Mouse (Mus musculus) limb, embryonic 13.5 days (tissue): ENCODE results near the gene Fam76a. TPM values are rescaled to one million over a fixed set of nuclear protein-coding genes. Genes with fewer than 3 reads are reported as not detected.

Source experiments
- ATAC-seq: fragments of 200-750 bp; cut with Nextera tagmentation; 2 replicates; pipeline ENCODE4 v1.8.0; 2017; ENCODE audit warnings: low read depth, moderate number of reproducible peaks, moderate TSS enrichment; ENCODE audit not compliant: low FRiP score
- H3K27ac ChIP-seq: fragments of 300-500 bp; sonication (generic); 2 replicates; pipeline ENCODE4 v1.5.1; 2015; ENCODE audit warnings: inconsistent platforms, mild to moderate bottlenecking, moderate library complexity
- H3K27me3 ChIP-seq: fragments of 300-500 bp; sonication (generic); 2 replicates; pipeline ENCODE4 v1.6.1; 2015; ENCODE audit warnings: mild to moderate bottlenecking, inconsistent platforms
- H3K36me3 ChIP-seq: fragments of 300-500 bp; sonication (generic); 2 replicates; pipeline ENCODE4 v1.6.1; 2015; ENCODE audit warnings: inconsistent platforms, mild to moderate bottlenecking, moderate library complexity
- H3K4me1 ChIP-seq: fragments of 300-500 bp; sonication (generic); 2 replicates; pipeline ENCODE4 v1.6.1; 2015; ENCODE audit warnings: inconsistent platforms
- H3K4me2 ChIP-seq: fragments of 300-500 bp; sonication (generic); replicated peaks from 2 replicates; pipeline ENCODE4 v1.6.1; 2015; ENCODE audit warnings: inconsistent platforms, mild to moderate bottlenecking, moderate library complexity
- H3K4me3 ChIP-seq: fragments of 300-500 bp; sonication (generic); 2 replicates; pipeline ENCODE4 v1.5.1; 2015; ENCODE audit warnings: moderate library complexity, mild to moderate bottlenecking, inconsistent platforms
- H3K9ac ChIP-seq: fragments of 300-500 bp; sonication (generic); 2 replicates; pipeline ENCODE4 v1.6.1; 2015; ENCODE audit warnings: mild to moderate bottlenecking, inconsistent platforms
- H3K9me3 ChIP-seq: fragments of 300-500 bp; sonication (generic); 2 replicates; pipeline ENCODE4 v1.6.1; 2016; ENCODE audit warnings: inconsistent platforms
- WGBS: fragments of 180-500 bp; shearing (Covaris S2); methylation state at CpG from one replicate; pipeline ENCODE4 v1.1.7; 2015; 5-methylcytosine and 5-hydroxymethylcytosine counted together
- polyA plus RNA-seq: library from polyadenylated mRNA; unstranded; fragments of >200 nt; fragmentation: Nextera tagmentation; extraction: Ambion mirVana; gene quantifications from 2 replicates; pipeline ENCODE4 v1.2.1, GENCODE M21; 2015

The Fam76a gene
- polyA plus RNA-seq, 1 experiment from 2014 or later, result 44.8 TPM

DNA sequence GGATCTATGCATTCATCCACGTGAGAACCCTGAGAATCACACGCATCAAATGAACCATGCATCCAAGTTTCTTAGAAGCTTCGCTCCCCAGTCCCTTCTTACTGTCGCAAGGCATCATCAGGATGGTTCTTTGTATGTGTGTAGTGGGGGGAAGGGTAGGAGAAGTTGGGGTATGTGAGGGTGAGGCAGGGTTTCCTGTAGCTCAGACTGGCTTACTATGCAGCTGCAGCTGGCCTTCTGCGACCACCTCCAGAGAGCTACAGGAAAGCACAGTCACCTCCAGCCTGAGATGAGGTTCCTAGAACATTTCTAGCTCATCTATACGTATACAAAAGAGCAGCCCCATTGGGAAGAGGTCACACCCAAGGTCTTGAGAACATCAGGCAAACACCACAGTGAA is 10.2 kb downstream of the Fam76a start:
- ATAC-seq, result no peak
- H3K4me2 ChIP-seq, result no peak overlapping the region
- H3K9me3 ChIP-seq, result no peaks in the 10 kb centered on the region
- H3K27ac ChIP-seq, result no peak overlapping the region
- H3K36me3 ChIP-seq, result peaks cover 87% of the 10 kb centered on the region
- WGBS, result 88% methylated on average over 6 of the region's 6 CpGs
- no peaks in the 10 kb centered on the region for H3K4me1 ChIP-seq
- no peak overlapping the region for H3K9ac ChIP-seq
- H3K27me3 ChIP-seq, result no peaks in the 10 kb centered on the region
- no peak overlapping the region for H3K4me3 ChIP-seq

DNA sequence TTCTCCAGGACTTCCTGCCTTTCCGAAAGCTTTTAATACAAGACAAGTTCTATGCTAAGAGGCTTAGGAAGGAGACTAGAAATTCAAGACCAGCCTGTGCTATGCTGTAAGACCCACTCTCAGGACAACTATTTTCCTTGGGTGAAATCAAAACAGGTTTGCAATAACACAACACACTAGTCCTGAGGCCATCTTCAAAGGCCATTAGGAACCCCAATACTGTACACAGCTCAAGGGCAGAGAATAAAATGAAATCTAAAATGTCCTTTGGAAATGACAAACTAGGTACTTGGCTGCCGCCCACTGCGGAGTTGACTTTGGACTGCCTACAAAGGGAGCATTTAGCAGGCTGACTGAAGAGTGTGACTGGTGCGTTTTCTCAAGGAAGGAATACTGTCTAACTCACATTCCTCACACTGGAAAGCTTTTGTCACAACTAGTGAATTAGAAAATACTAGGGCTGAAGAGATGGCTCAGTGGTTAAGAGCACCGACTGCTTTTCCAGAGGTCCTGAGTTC is 16.5 kb downstream of the Fam76a start:
- WGBS, result 90% methylated on average over 5 of the region's 5 CpGs
- Histone ChIP-seq H3K27ac (no peak overlapping the region), H3K9ac (no peak overlapping the region), H3K4me1 (no peaks in the 10 kb centered on the region), H3K27me3 (no peaks in the 10 kb centered on the region), H3K9me3 (no peaks in the 10 kb centered on the region), H3K4me3 (no peak overlapping the region), H3K4me2 (no peak overlapping the region), H3K36me3 (peaks cover 84% of the 10 kb centered on the region)
- ATAC-seq, result no peak

GRCm38 (mm10) chr4:132904765-132905309 is 17.5 kb downstream of the Fam76a start:
- H3K9ac ChIP-seq, result no peak overlapping the region
- H3K27me3 ChIP-seq, result no peaks in the 10 kb centered on the region
- WGBS, result 74% methylated on average over 9 of the region's 9 CpGs
- no peak for ATAC-seq
- H3K4me3 ChIP-seq, result no peak overlapping the region
- no peak overlapping the region for H3K27ac ChIP-seq
- H3K4me2 ChIP-seq, result no peak overlapping the region
- H3K36me3 ChIP-seq, result peaks cover 82% of the 10 kb centered on the region
- no peaks in the 10 kb centered on the region for H3K4me1 ChIP-seq
- no peaks in the 10 kb centered on the region for H3K9me3 ChIP-seq

GRCm38 (mm10) chr4:132904071-132904470 is 18.3 kb downstream of the Fam76a start:
- Histone ChIP-seq H3K4me1 (no peaks in the 10 kb centered on the region), H3K9ac (no peak overlapping the region), H3K4me3 (no peak overlapping the region), H3K4me2 (no peak overlapping the region), H3K27ac (no peak overlapping the region), H3K9me3 (no peaks in the 10 kb centered on the region), H3K27me3 (no peaks in the 10 kb centered on the region), H3K36me3 (peaks cover 77% of the 10 kb centered on the region)
- ATAC-seq, result no peak
- WGBS, result 88% methylated on average over 2 of the region's 2 CpGs

DNA sequence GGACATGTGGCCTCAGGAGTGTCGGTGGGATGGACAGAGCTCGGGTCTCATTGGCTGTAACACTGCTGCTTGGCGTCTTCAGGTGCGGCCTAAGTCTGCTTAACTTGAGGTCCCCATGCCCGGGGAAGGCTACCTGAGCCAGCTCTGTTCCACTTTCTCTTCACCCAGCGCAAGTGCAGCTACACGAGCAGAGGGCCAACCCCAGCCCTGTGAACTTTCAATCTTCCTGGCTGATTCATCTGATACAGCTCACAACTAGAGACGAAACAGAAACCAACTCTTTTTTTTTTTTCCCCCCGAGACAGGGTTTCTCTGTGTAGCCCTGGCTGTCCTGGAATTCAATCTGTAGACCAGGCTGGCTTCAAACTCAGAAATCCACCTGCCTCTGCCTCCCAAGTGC is 24.2 kb downstream of the Fam76a start:
- H3K27me3 ChIP-seq, result peaks cover 21% of the 10 kb centered on the region
- H3K9me3 ChIP-seq, result no peaks in the 10 kb centered on the region
- H3K36me3 ChIP-seq, result peaks cover 31% of the 10 kb centered on the region
- H3K4me2 ChIP-seq, result no peak overlapping the region
- ATAC-seq, result no peak
- no peak overlapping the region for H3K27ac ChIP-seq
- H3K4me3 ChIP-seq, result no peak overlapping the region
- no peaks in the 10 kb centered on the region for H3K4me1 ChIP-seq
- WGBS, result 83% methylated on average over 9 of the region's 9 CpGs
- H3K9ac ChIP-seq, result no peak overlapping the region

- 24% methylated on average over 7 of the region's 7 CpGs for WGBS
- no peak overlapping the region for H3K4me2 ChIP-seq
- no peak overlapping the region for H3K9ac ChIP-seq
- no peaks in the 10 kb centered on the region for H3K4me1 ChIP-seq
- H3K27me3 ChIP-seq, result peaks cover 21% of the 10 kb centered on the region
- H3K27ac ChIP-seq, result no peak overlapping the region
- no peaks in the 10 kb centered on the region for H3K36me3 ChIP-seq
- H3K4me3 ChIP-seq, result no peak overlapping the region
- no peak for ATAC-seq
- H3K9me3 ChIP-seq, result no peaks in the 10 kb centered on the region
Observed at GRCm38 (mm10) chr4:132894402-132894801, 28.0 kb downstream of the Fam76a start.

GRCm38 (mm10) chr4:132884844-132885374 is 37.4 kb downstream of the Fam76a start:
- peaks cover 15% of the 10 kb centered on the region for H3K36me3 ChIP-seq
- H3K27ac ChIP-seq, result peak overlapping the region; percentile 80; the same call in 1 of the 2 replicates
- H3K4me2 ChIP-seq, result peak overlapping the region; percentile 91
- H3K27me3 ChIP-seq, result no peaks in the 10 kb centered on the region
- ATAC-seq, result no peak
- H3K9me3 ChIP-seq, result no peaks in the 10 kb centered on the region
- peaks cover 24% of the 10 kb centered on the region for H3K4me1 ChIP-seq
- WGBS, result 10% methylated on average over 9 of the region's 9 CpGs
- H3K9ac ChIP-seq, result peak overlapping the region; percentile 98
- peak overlapping the region; percentile 96 for H3K4me3 ChIP-seq

DNA sequence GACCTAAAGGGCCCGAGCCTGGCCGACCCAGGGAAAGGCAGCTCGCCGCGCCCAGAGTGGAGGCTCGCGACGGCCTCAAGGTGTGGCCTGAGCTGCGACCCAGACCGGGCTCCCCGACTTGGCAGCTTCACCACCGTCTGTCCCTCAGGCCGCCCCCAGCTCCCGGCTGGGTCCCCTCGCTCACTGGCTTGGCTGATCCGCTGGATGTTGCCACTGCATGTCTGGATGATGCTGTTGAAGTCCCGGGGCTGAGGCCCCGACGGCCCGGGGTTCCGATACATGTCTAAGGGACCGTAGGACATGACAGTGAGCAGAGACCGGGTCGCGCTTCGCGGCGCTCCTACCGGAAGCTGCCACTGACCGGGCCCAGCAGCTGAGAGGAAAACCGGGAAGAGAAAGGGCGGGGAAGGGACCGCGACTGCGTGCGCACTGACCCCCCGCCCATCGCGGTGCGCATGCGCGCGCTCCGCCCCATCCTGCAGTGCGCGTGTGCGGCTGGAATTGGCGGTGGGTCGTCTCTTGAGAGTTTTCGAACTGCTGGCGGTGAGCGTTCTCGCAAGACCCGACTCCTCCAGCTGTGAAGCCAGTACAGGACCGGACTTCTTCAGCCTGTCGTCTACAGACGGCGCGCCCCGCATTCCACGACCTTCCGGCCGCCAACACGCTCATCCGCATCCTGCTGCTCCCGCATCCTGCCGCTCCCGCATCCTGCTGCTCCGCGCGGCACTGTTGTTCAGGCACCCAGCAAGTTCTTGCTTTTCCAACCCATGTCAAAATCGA is 38.1 kb downstream of the Fam76a start, which contains the start of gene Stx12:
TSS of gene Stx12 (minus strand) at position 446 of the 780 bp plus-strand sequence.
- Histone ChIP-seq H3K4me2 (peak within 1 kb of the TSS; percentile 91), H3K9me3 (no peaks in the 10 kb centered on the region), H3K4me3 (peak within 1 kb of the TSS; percentile 96), H3K27me3 (no peaks in the 10 kb centered on the region), H3K4me1 (peaks cover 24% of the 10 kb centered on the region), H3K36me3 (peaks cover 21% of the 10 kb centered on the region), H3K27ac (peak within 1 kb of the TSS; percentile 80), H3K9ac (peak within 1 kb of the TSS; percentile 98)
- WGBS, result under 1% methylated on average over 72 of the region's 72 CpGs
- ATAC-seq, result peak; percentile 90

- under 1% methylated on average over 21 of the region's 21 CpGs for WGBS
Observed at GRCm38 (mm10) chr4:132883561-132884063, 38.7 kb downstream of the Fam76a start.

GRCm38 (mm10) chr4:132874363-132875097 is 47.8 kb downstream of the Fam76a start:
- H3K4me2 ChIP-seq, result no peak overlapping the region
- no peaks in the 10 kb centered on the region for H3K9me3 ChIP-seq
- ATAC-seq, result no peak
- WGBS, result 91% methylated on average over 7 of the region's 7 CpGs
- no peak overlapping the region for H3K9ac ChIP-seq
- no peak overlapping the region for H3K4me3 ChIP-seq
- H3K27ac ChIP-seq, result no peak overlapping the region
- peaks cover 29% of the 10 kb centered on the region for H3K36me3 ChIP-seq
- H3K4me1 ChIP-seq, result no peaks in the 10 kb centered on the region
- H3K27me3 ChIP-seq, result no peaks in the 10 kb centered on the region

More at GRCm38 (mm10) chr4:132883561-132884063, 38.7 kb downstream of the Fam76a start:
- Histone ChIP-seq H3K4me3 (peak overlapping the region; percentile 96), H3K27ac (peak overlapping the region; percentile 76), H3K27me3 (no peaks in the 10 kb centered on the region), H3K36me3 (peaks cover 21% of the 10 kb centered on the region), H3K4me1 (peaks cover 24% of the 10 kb centered on the region), H3K9ac (peak overlapping the region; percentile 98), H3K9me3 (no peaks in the 10 kb centered on the region), H3K4me2 (peak overlapping the region; percentile 91)
- peak; percentile 76; the same call in 1 of the 2 replicates for ATAC-seq

DNA sequence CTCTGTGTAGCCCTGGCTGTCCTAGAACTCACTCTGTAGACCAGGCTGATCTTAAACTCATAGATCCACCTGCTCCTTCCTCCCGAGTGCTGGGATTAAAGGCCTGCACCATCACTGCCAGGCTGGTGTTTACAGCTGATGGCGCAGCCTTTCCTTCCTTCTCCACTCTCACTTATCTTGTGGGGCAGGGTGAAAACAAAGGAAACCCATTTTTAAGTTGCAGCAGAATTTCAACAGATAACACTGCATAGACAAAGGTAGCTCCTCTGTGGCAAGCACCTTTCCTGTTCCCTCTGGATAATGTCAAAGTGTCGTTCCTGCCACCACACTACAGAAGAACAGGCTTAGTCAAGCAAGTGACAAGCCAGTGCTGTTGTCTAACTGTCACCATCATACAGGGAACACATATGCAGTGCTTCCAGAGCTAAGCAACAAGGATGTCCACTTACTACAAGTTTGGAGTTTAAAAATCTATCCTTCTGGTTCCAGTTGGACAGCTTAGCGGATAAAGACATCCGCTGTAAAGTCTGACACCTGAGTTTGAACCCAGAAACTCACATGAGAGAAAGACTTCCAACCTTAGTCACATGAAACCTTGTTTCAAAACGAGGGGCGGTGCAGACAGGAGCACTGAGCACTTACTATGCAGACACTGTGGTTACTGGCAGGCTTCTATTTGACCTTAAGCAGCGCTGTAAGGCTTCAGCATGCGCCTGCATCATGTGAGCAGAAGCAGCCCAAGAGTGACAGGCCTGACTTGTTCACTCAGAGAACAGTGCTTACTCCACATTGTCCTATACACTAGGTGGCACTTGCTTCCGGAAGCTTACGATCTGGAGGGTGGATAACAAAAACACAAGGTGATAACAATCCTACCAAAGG is 48.6 kb downstream of the Fam76a start:
- no peak for ATAC-seq
- Histone ChIP-seq H3K9me3 (no peaks in the 10 kb centered on the region), H3K4me3 (no peak overlapping the region), H3K27ac (no peak overlapping the region), H3K36me3 (peaks cover 35% of the 10 kb centered on the region), H3K27me3 (no peaks in the 10 kb centered on the region), H3K9ac (no peak overlapping the region), H3K4me1 (no peaks in the 10 kb centered on the region), H3K4me2 (no peak overlapping the region)
- 90% methylated on average over 11 of the region's 11 CpGs for WGBS
